Mouse (Mus musculus) adrenal gland, adult (tissue): ENCODE measurements around the gene Ucp3.

Experiments used
- DNase-seq, 2 experiments: peaks; one replicate each; pipeline ENCODE4 v3.0.0; 2022 to 2023; ENCODE audit warnings: low spot score in 1 of 2; ENCODE audit not compliant: inconsistent age in 2 of 2

Gene Ucp3

DNA sequence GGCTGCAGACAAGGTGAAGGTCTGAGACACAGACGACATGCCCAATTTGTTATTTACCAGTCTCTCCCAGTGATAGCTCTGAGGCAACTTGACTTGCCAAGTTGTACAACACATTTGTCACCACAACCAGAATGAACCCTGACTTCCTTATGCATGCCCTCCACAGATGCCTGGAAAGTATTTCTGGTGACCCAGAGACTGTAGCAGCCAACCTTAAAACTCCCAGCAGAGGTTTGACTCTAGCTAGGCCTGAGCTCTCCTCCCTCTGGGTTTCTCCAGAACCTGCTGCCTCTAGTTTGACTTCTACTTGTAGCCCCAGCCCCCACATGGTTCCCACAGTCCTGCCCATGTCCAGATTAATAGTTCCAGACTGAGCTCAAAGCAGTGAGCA, 1.4 kb upstream of the Ucp3 start:
- no peak for DNase-seq

- DNase-seq = peak in 1 of 2 experiments; percentile 74
Observed at GRCm38 (mm10) chr7:100473846-100474454, 1.2 kb downstream of the Ucp3 start.

DNA sequence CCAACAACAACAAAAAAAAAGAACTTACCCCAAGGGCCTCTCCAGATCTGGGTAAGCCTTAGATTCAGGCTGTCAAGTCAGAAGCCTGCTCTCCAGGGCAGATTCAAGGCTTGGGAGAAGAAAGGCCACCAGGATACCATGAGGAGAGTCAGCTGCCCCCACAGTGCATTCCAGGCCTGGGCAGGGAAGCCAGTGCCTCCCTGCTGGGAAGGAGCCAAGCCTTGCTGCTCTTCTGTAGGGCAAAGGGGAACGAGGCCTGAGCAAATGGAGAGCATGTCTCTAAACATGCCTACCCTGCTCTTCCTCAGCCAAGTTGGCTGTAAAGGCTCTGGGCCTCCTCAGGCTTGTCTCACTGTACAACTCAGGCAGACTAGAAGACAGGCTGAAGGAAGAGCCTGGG, 1.9 kb downstream of the Ucp3 start:
- DNase-seq = peak; percentile 58 to 79

DNA sequence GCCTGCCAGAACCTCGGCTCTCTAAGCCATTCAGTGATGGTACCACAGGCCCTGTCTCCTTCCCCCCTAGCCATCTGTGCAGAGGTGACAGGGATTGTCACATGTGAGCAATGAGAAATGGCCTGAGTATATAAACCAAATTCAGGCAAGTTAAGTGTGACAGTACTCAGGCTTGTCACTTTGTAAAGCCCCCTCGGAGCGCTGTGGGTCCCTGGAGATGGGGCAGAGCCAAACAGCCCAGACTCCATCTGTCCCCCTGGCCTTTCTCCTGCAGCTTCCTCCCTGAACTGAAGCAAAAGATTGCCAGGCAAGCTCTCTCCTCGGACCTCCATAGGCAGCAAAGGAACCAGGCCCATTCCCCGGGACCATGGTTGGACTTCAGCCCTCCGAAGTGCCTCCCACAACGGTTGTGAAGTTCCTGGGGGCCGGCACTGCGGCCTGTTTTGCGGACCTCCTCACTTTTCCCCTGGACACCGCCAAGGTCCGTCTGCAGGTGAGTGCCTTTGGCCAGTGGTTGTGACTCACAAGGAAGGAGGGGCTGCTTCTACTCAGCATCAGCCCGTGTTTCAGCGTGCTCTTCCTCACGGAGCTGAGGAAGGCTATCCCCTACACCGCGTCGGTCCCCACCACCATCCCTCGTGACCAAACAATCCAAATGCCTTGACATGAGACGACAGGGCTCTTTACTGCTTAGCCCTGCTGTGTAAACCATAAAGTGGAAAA, 6.5 kb downstream of the Ucp3 start:
- no peak for DNase-seq

DNA sequence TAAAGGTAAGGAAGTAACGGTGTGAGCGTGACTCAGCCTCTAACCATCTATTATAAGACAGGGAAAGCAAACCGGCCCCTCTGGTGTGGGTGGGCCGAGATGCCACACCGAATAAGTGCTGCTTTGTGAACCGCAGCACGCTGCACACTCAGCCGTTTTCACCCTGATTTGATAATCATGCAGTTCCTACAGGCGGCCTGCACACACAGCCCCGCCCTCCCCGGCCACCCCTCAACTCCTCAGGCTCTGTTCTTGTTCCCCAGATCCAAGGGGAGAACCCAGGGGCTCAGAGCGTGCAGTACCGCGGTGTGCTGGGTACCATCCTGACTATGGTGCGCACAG, 7.0 kb downstream of the Ucp3 start:
- no peak for DNase-seq

- DNase-seq = no peak
Observed at GRCm38 (mm10) chr7:100480175-100480574, 7.4 kb downstream of the Ucp3 start.

DNA sequence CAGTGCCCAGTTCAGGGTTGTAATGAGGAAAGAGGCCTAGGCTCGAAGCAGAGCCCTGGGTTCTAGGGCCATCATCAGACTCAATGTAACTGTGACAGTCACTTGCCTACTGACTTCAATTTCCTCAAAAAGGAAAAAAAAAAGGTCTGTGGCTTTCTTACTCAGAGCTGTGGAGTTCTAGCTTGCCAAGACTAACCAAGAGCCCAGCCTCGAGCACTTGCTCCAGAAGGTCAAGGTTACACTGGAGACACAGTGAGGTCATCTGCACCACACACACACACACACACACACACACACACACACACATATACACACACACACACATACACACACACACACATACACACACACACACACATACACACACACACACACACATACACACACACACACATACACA, 9.3 kb downstream of the Ucp3 start:
- DNase-seq = peak in 1 of 2 experiments; percentile 67

GRCm38 (mm10) chr7:100484493-100484892, 11.7 kb downstream of the Ucp3 start:
- peak in 1 of 2 experiments; percentile 70 for DNase-seq

- no peak for DNase-seq
Observed at GRCm38 (mm10) chr7:100487301-100487700, 14.5 kb downstream of the Ucp3 start.

- no peak for DNase-seq
Observed at GRCm38 (mm10) chr7:100488474-100489048, 15.8 kb downstream of the Ucp3 start.

- DNase-seq = no peak
Observed at GRCm38 (mm10) chr7:100492391-100493116, 19.8 kb downstream of the Ucp3 start.

GRCm38 (mm10) chr7:100493117-100493483, 20.3 kb downstream of the Ucp3 start, which contains the start of gene Ucp2:
Gene Ucp2 (plus strand): TSS chr7:100493337.
- DNase-seq = peak; percentile 90 to 95

DNA sequence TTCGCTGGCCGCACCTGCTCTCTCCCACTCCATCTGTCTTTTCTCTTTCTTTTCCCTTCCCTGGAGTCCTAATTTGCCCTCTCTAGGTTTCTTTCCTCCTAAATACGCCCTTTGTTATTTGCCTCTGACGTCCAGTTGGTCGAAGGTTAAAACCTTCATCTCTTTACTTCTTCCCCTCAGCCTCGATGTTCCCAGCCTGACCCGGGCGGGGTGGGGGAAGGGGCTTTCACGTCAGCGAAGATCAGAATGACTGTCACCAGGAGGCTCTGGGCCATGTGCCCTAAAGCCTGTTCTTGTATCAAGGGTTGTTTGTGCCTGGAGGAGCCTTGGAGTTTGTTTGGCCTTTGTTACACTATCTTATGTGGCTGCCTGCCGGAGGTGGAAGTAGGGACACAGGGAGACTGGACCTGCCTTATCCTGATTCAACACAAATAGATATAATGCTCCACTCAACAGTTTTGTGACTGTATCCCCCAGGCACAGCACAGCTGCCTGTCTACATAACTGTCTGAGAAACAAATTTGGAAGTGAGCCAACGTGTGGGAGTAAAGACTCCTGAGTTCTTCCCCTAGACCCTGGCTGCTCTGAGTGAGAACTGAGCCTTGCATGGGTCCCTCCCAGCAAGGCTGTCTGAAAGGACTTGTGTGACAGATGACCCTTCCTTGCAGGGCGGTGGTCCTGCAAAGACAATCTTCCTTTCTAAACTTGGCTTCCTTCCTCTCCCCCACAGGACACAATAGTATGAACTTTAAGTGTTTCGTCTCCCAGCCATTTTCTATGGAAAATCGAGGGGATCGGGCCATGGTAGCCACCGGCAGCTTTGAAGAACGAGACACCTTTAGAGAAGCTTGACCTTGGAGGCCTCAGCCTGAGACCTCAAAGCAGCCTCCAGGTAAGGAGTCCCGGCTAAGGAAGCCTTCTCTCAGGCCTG, 21.0 kb downstream of the Ucp3 start:
- DNase-seq = peak; percentile 50 to 81

DNA sequence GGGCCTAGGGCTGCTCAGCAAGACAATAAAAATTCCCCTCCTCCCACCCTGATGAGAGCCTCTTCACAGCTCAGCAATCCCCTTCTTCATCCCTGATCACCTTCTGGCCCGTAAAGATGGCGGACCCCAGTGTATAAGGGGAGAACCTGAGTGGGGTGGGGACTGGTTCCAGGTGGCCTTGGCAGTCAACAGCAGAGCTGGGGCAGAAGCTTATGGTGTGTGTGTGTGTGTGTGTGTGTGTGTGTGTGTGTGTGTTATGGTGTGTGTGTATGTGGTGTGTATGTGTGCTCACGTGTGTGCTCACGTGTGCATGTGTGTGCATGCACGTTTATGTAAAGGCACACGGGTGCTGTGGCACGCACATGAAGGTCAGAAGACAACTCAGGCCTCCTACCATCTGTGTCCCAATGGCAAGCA, 21.6 kb downstream of the Ucp3 start:
- DNase-seq = peak in 1 of 2 experiments; percentile 58

DNA sequence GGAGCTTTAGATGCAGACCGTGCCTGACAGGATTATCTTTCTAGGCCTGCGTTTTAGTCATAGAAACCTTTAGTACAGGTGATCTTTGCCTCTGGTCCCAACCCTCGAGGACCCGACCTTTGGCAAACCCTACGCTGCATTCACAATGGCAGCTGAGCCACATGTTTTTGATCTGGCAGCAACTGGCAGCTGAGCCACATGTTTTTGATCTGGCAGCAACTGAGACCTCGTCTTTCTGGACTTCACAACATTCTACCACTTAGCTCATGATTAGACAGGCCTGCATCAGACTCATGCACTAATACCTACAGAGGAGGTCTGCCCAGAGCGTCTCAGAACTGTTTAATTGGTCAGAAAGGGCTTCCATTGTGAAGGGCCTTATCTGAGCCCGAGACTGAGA, 22.3 kb downstream of the Ucp3 start:
- peak in 1 of 2 experiments; percentile 65 for DNase-seq

GRCm38 (mm10) chr7:100495581-100496251, 22.9 kb downstream of the Ucp3 start:
- peak; percentile 85 to 89 for DNase-seq

DNA sequence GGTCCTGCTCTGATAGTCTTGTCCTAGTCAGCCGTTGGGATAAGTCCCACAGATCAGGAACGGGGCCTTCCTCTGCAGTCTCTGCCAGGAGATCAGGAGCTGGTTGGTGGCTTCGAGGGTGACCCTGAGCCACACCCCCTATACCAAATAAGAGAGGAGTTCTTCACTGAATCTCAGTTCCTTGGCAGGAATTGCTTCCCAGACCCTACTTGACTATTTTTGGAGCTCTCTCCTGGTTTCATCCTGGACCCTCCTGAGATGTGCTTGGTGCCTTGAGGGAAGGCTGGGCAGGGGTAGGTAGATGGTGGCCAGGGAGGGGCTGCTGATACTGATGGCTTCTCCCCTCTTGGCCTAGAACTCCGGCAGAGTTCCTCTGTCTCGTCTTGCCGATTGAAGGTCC, 23.6 kb downstream of the Ucp3 start:
- no peak for DNase-seq

- no peak for DNase-seq
Observed at GRCm38 (mm10) chr7:100496791-100497190, 24.0 kb downstream of the Ucp3 start.

- DNase-seq = peak in 1 of 2 experiments; percentile 51
Observed at GRCm38 (mm10) chr7:100497402-100497801, 24.6 kb downstream of the Ucp3 start.

DNA sequence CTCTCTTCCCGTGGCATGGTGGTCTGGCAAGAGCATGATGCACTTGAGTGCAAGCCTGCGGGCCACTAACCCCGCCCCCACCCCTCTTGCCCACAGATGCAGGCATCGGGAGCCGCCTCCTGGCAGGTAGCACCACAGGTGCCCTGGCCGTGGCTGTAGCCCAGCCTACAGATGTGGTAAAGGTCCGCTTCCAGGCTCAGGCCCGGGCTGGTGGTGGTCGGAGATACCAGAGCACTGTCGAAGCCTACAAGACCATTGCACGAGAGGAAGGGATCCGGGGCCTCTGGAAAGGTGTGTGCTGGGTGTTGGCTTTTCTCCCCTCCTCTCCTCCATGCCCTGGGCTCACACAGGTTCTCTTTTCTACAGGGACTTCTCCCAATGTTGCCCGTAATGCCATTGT, 25.2 kb downstream of the Ucp3 start:
- DNase-seq = no peak
